Mouse (Mus musculus) limb, embryonic 14.5 days (tissue): ENCODE measurements at regions not wholly inside any gene's neighbourhood (a gene's known extent, or its start where the extent isn't known, plus 50 kb on each side); places are given as distances from the start of the nearest gene placed in this dataset.

Source experiments
- ATAC-seq: fragments of 200-750 bp; cut with Nextera tagmentation; 2 replicates; pipeline ENCODE4 v1.8.0; 2017; ENCODE audit warnings: low read depth, moderate number of reproducible peaks, moderate TSS enrichment; ENCODE audit not compliant: low FRiP score
- DNase-seq: peaks from one replicate; pipeline ENCODE4 v3.0.0-alpha.2; 2015; ENCODE audit warnings: low spot score
- H3K27ac ChIP-seq: fragments of 300-500 bp; sonication (generic); replicated peaks from 2 replicates; pipeline ENCODE4 v1.5.1; 2014; ENCODE audit warnings: low read depth, mild to moderate bottlenecking, low read length, moderate library complexity, mixed read lengths
- H3K27me3 ChIP-seq: fragments of 300-500 bp; sonication (generic); 2 replicates; pipeline ENCODE4 v1.6.1; 2014; ENCODE audit warnings: low read length, mixed read lengths; ENCODE audit not compliant: control insufficient read depth, insufficient read depth
- H3K36me3 ChIP-seq: fragments of 300-500 bp; sonication (generic); 2 replicates; pipeline ENCODE4 v1.6.1; 2014; ENCODE audit warnings: mild to moderate bottlenecking, low read length, moderate library complexity, mixed read lengths; ENCODE audit not compliant: control insufficient read depth, insufficient read depth
- H3K4me1 ChIP-seq: fragments of 300-500 bp; sonication (generic); 2 replicates; pipeline ENCODE4 v1.6.1; 2014; ENCODE audit warnings: antibody characterized with exemption, low read length, mixed read lengths; ENCODE audit not compliant: control insufficient read depth, insufficient read depth
- H3K4me2 ChIP-seq: fragments of 300-500 bp; sonication (generic); replicated peaks from 2 replicates; pipeline ENCODE4 v1.6.1; 2014; ENCODE audit warnings: low read depth, mild to moderate bottlenecking, low read length, moderate library complexity; ENCODE audit not compliant: severe bottlenecking
- H3K4me3 ChIP-seq: fragments of 300-500 bp; sonication (generic); replicated peaks from 2 replicates; pipeline ENCODE4 v1.5.1; 2014; ENCODE audit warnings: low read length
- H3K9ac ChIP-seq: fragments of 300-500 bp; sonication (generic); 2 replicates; pipeline ENCODE4 v1.6.1; 2014; ENCODE audit warnings: mild to moderate bottlenecking, low read depth, low read length, moderate library complexity; ENCODE audit not compliant: severe bottlenecking
- H3K9me3 ChIP-seq: fragments of 300-500 bp; sonication (generic); 2 replicates; pipeline ENCODE4 v1.6.1; 2016; ENCODE audit warnings: low read length; ENCODE audit not compliant: control insufficient read depth
- POLR2A ChIP-seq: fragments of 200-500 bp; IDR thresholded peaks from 2 replicates; pipeline ENCODE4 v1.8.0; 2012; ENCODE audit warnings: inconsistent platforms, mild to moderate bottlenecking, moderate library complexity, borderline replicate concordance; ENCODE audit not compliant: insufficient read depth, insufficient read length; ENCODE audit errors: extremely low read depth
- WGBS: fragments of 180-500 bp; shearing (Covaris S2); extraction: QIAGEN DNeasy Blood & Tissue Kit; methylation state at CpG from one replicate; pipeline ENCODE4 v1.1.7; 2014; 5-methylcytosine and 5-hydroxymethylcytosine counted together

GRCm38 (mm10) chr4:10235324-10235723 lies 639.0 kb upstream of the 2610301B20Rik start:
- 82% methylated on average over 5 of the region's 5 CpGs for WGBS
- no peaks in the 10 kb centered on the region for H3K36me3 ChIP-seq

GRCm38 (mm10) chr4:10242117-10242516 lies 632.2 kb upstream of the 2610301B20Rik start:
- 53% methylated on average over 4 of the region's 4 CpGs for WGBS
- Histone ChIP-seq H3K9ac (no peak overlapping the region), H3K27me3 (no peaks in the 10 kb centered on the region), H3K36me3 (no peaks in the 10 kb centered on the region), H3K27ac (no peak overlapping the region), H3K9me3 (no peaks in the 10 kb centered on the region), H3K4me3 (no peak overlapping the region), H3K4me1 (no peaks in the 10 kb centered on the region), H3K4me2 (0 out of 2 replicates have a peak overlapping the region, but pooled peaks have one; percentile 5)
- DNase-seq (peak; percentile 30), ATAC-seq (peak; percentile 44; the same call in 1 of the 2 replicates)
- TF ChIP-seq POLR2A: no peak

More at GRCm38 (mm10) chr4:10235324-10235723, 639.0 kb upstream of the 2610301B20Rik start:
- Histone ChIP-seq H3K27ac (no peak overlapping the region), H3K4me3 (no peak overlapping the region), H3K9ac (no peak overlapping the region), H3K4me1 (no peaks in the 10 kb centered on the region), H3K4me2 (no peak overlapping the region), H3K27me3 (no peaks in the 10 kb centered on the region), H3K9me3 (no peaks in the 10 kb centered on the region)
- DNase-seq (no peak), ATAC-seq (no peak)
- no peak for TF ChIP-seq POLR2A

DNA sequence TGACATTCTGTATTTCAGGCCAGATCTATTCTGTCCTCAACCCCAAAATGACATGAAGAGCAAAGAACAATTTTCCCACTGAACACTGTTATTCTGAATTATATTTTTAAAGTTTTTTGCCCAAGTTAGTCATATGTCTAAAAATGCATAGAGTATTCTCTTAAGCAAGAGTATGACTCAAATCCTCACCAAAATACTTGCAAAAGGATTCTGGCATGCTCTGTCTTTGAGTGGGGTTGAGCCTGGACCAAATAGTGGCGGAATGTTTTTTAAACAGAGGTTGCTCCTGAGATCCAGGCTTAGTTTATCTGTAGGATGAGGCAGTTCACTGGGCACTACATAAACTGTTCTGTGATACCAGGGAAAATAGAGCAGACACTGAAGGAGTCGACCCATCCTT lies 631.4 kb upstream of the 2610301B20Rik start:
- H3K36me3 ChIP-seq: no peaks in the 10 kb centered on the region
- H3K4me3 ChIP-seq: no peak overlapping the region
- H3K4me2 ChIP-seq: no peak overlapping the region
- H3K4me1 ChIP-seq: no peaks in the 10 kb centered on the region
- DNase-seq (no peak), ATAC-seq (no peak)
- no peaks in the 10 kb centered on the region for H3K9me3 ChIP-seq
- no peaks in the 10 kb centered on the region for H3K27me3 ChIP-seq
- 73% methylated on average over 2 of the region's 2 CpGs for WGBS
- no peak overlapping the region for H3K9ac ChIP-seq
- no peak for TF ChIP-seq POLR2A
- no peak overlapping the region for H3K27ac ChIP-seq

- Histone ChIP-seq H3K27ac (no peak overlapping the region), H3K4me2 (no peak overlapping the region), H3K4me1 (0 out of 2 replicates have a peak, but pooled peaks cover 2% of the 10 kb centered on the region), H3K27me3 (no peaks in the 10 kb centered on the region), H3K9ac (no peak overlapping the region), H3K4me3 (no peak overlapping the region), H3K9me3 (no peaks in the 10 kb centered on the region), H3K36me3 (no peaks in the 10 kb centered on the region)
- no peak for TF ChIP-seq POLR2A
- ATAC-seq (peak; percentile 47; the same call in 1 of the 2 replicates), DNase-seq (peak; percentile 64)
- 68% methylated on average over 6 of the region's 6 CpGs for WGBS
Measured at GRCm38 (mm10) chr4:10254029-10254690, 620.1 kb upstream of the 2610301B20Rik start.

DNA sequence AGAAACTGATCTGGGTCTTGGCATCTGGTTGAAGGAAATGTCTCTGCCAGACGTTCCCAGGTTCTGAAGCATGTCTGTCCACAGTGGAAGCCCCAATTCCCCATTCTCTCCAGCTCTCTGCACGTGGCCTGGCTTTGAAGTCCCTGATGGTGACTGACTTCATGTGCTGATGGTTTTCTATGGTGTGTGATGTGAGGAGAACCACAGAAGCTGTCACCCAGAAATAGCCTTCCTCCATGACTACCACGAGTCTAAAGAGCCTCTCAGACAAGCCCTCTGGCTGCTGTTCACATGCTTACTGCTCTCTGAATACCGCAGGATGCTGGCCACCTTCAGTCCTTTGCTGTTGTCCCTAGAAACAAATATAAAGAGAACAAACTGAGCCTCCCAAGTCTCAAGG lies 616.8 kb upstream of the 2610301B20Rik start:
- ATAC-seq (no peak), DNase-seq (no peak)
- H3K9me3 ChIP-seq: no peaks in the 10 kb centered on the region
- H3K27me3 ChIP-seq: no peaks in the 10 kb centered on the region
- H3K4me1 ChIP-seq: 0 out of 2 replicates have a peak, but pooled peaks cover 2% of the 10 kb centered on the region
- WGBS: 44% methylated on average over 4 of the region's 4 CpGs
- no peaks in the 10 kb centered on the region for H3K36me3 ChIP-seq
- no peak overlapping the region for H3K9ac ChIP-seq
- no peak overlapping the region for H3K4me2 ChIP-seq
- no peak overlapping the region for H3K27ac ChIP-seq
- no peak for TF ChIP-seq POLR2A
- no peak overlapping the region for H3K4me3 ChIP-seq
